Mouse (Mus musculus) midbrain, embryonic 11.5 days (tissue): ENCODE measurements around the gene Bcat1. TPM values are rescaled to one million over a fixed set of nuclear protein-coding genes. Genes with fewer than 3 reads are reported as not detected.

Experiments
- ATAC-seq: fragments of 200-750 bp; cut with Nextera tagmentation; 2 replicates; pipeline ENCODE4 v1.8.0; 2017; ENCODE audit warnings: moderate TSS enrichment, moderate library complexity; ENCODE audit not compliant: low FRiP score
- DNase-seq: peaks from one replicate; pipeline ENCODE4 v3.0.0; 2015; ENCODE audit warnings: low spot score; ENCODE audit errors: missing footprints
- H3K27ac ChIP-seq: fragments of 300-500 bp; sonication (generic); 2 replicates; pipeline ENCODE4 v1.5.1; 2014; ENCODE audit warnings: low read depth, low read length
- H3K27me3 ChIP-seq: fragments of 300-500 bp; sonication (generic); 2 replicates; pipeline ENCODE4 v1.6.1; 2014; ENCODE audit warnings: mild to moderate bottlenecking, low read length, moderate library complexity, mixed read lengths; ENCODE audit not compliant: control insufficient read depth, insufficient read depth
- H3K36me3 ChIP-seq: fragments of 300-500 bp; sonication (generic); 2 replicates; pipeline ENCODE4 v1.6.1; 2014; ENCODE audit warnings: mild to moderate bottlenecking, low read length, moderate library complexity, mixed read lengths; ENCODE audit not compliant: control insufficient read depth, insufficient read depth
- H3K4me1 ChIP-seq: fragments of 300-500 bp; sonication (generic); 2 replicates; pipeline ENCODE4 v1.6.1; 2014; ENCODE audit warnings: low read length; ENCODE audit not compliant: control insufficient read depth, insufficient read depth
- H3K4me2 ChIP-seq: fragments of 300-500 bp; sonication (generic); 2 replicates; pipeline ENCODE4 v1.6.1; 2014; ENCODE audit warnings: mild to moderate bottlenecking, moderate library complexity
- H3K4me3 ChIP-seq: fragments of 300-500 bp; sonication (generic); 2 replicates; pipeline ENCODE4 v1.5.1; 2014; ENCODE audit warnings: low read depth, low read length
- H3K9ac ChIP-seq: fragments of 300-500 bp; sonication (generic); 2 replicates; pipeline ENCODE4 v1.6.1; 2014; ENCODE audit warnings: low read length
- H3K9me3 ChIP-seq: fragments of 300-500 bp; sonication (generic); 2 replicates; pipeline ENCODE4 v1.6.1; 2016; ENCODE audit warnings: low read length; ENCODE audit not compliant: control insufficient read depth
- WGBS: fragments of 180-500 bp; shearing (Covaris S2); extraction: QIAGEN DNeasy Blood & Tissue Kit; methylation state at CpG from one replicate; pipeline ENCODE4 v1.1.7; 2014; 5-methylcytosine and 5-hydroxymethylcytosine counted together
- polyA plus RNA-seq: library from polyadenylated mRNA; unstranded; fragments of >200 nt; fragmentation: Nextera tagmentation; extraction: Ambion mirVana; gene quantifications from 2 replicates; pipeline ENCODE4 v1.2.1, GENCODE M21; 2014

Gene Bcat1
- polyA plus RNA-seq, 1 experiment from 2014 or later: 150 TPM

- Histone ChIP-seq H3K9me3 (no peaks in the 10 kb centered on the region), H3K27ac (no peak overlapping the region), H3K9ac (no peak overlapping the region), H3K27me3 (no peaks in the 10 kb centered on the region), H3K4me2 (no peak overlapping the region), H3K4me3 (no peak overlapping the region), H3K4me1 (peaks cover 15% of the 10 kb centered on the region), H3K36me3 (no peaks in the 10 kb centered on the region)
- ATAC-seq (no peak), DNase-seq (no peak)
- 57% methylated on average over 2 of the region's 2 CpGs for WGBS
These were observed 44.1 kb upstream of the Bcat1 start for GRCm38 (mm10) chr6:145120086-145120485.

GRCm38 (mm10) chr6:145116098-145116672, 40.2 kb upstream of the Bcat1 start:
- peak overlapping the region; percentile 8; the same call in 1 of the 2 replicates for H3K4me2 ChIP-seq
- peak; percentile 90 for ATAC-seq

GRCm38 (mm10) chr6:145115476-145116097, 39.6 kb upstream of the Bcat1 start, which contains the start of gene Lrmp:
Gene Lrmp (plus strand): TSS chr6:145115653.
- Histone ChIP-seq H3K36me3 (no peaks in the 10 kb centered on the region), H3K27ac (peak within 1 kb of the TSS; percentile 62), H3K4me1 (peaks cover 12% of the 10 kb centered on the region), H3K4me2 (peak within 1 kb of the TSS; percentile 8; the same call in 1 of the 2 replicates), H3K9me3 (no peaks in the 10 kb centered on the region), H3K9ac (peak within 1 kb of the TSS; percentile 51), H3K4me3 (no peak within 1 kb of the TSS), H3K27me3 (no peaks in the 10 kb centered on the region)
- 69% methylated on average over 6 of the region's 6 CpGs for WGBS
- ATAC-seq: peak; percentile 22; the same call in 1 of the 2 replicates
- no peak for DNase-seq

More at GRCm38 (mm10) chr6:145116098-145116672, 40.2 kb upstream of the Bcat1 start:
- H3K9me3 ChIP-seq: no peaks in the 10 kb centered on the region
- H3K4me3 ChIP-seq: no peak overlapping the region
- peak overlapping the region; percentile 51 for H3K9ac ChIP-seq
- H3K27ac ChIP-seq: peak overlapping the region; percentile 62
- no peaks in the 10 kb centered on the region for H3K36me3 ChIP-seq
- no peaks in the 10 kb centered on the region for H3K27me3 ChIP-seq
- DNase-seq: peak; percentile 92
- 4% methylated on average over 4 of the region's 4 CpGs for WGBS
- H3K4me1 ChIP-seq: peaks cover 12% of the 10 kb centered on the region

DNA sequence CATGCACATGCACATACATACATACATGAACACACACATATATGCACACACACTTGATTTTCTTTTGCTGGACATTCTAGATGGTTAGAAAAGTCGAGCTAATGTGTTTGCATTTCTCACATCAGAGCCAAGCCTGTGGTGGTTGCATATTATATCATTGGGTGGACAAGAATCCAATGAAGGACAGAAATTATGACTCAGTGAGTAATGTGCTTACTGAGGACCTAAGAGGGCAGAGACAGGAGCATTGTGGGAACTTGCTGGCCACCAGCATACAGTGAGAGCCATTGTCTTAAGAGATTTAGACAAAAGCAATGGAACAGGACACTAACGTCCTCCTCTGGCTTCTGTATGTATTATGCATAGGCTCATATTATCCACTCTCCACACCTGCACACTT, 38.6 kb upstream of the Bcat1 start:
- no peak overlapping the region for H3K4me3 ChIP-seq
- no peak for ATAC-seq

GRCm38 (mm10) chr6:145112865-145113264, 36.9 kb upstream of the Bcat1 start:
- H3K27ac ChIP-seq: no peak overlapping the region
- no peak overlapping the region for H3K4me2 ChIP-seq
- H3K9me3 ChIP-seq: no peaks in the 10 kb centered on the region
- 71% methylated on average over 6 of the region's 6 CpGs for WGBS
- H3K4me3 ChIP-seq: no peak overlapping the region
- H3K36me3 ChIP-seq: no peaks in the 10 kb centered on the region
- H3K4me1 ChIP-seq: peaks cover 12% of the 10 kb centered on the region
- ATAC-seq: no peak
- DNase-seq: no peak
- H3K27me3 ChIP-seq: no peaks in the 10 kb centered on the region
- H3K9ac ChIP-seq: no peak overlapping the region

More for the DNA sequence above, 38.6 kb upstream of the Bcat1 start:
- no peak overlapping the region for H3K4me2 ChIP-seq
- H3K36me3 ChIP-seq: no peaks in the 10 kb centered on the region
- H3K27ac ChIP-seq: no peak overlapping the region
- H3K27me3 ChIP-seq: no peaks in the 10 kb centered on the region
- no peak for DNase-seq
- peaks cover 12% of the 10 kb centered on the region for H3K4me1 ChIP-seq
- WGBS: 80% methylated on average over 2 of the region's 2 CpGs
- H3K9ac ChIP-seq: no peak overlapping the region
- no peaks in the 10 kb centered on the region for H3K9me3 ChIP-seq

DNA sequence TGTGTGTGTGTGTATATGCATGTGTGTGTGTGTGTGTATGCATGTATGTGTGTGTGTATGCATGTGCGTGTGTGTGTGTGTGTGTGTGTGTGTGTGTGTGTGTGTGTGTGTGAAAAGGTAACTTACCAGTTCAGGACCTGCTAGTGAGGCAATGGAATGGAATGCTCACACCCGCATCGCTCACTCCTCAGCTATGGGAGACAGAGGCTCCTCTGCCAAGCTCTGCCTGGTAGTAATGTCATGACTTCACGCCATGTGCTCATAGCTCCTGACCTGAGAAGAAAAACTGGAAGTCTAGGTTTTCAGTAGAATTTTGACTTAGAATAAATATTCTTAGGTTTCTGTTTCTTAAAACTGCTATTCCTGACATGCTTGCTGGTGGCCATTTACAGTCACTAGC, 34.8 kb upstream of the Bcat1 start:
- no peak for DNase-seq
- Histone ChIP-seq H3K9me3 (no peaks in the 10 kb centered on the region), H3K27ac (no peak overlapping the region), H3K4me3 (no peak overlapping the region), H3K36me3 (no peaks in the 10 kb centered on the region), H3K27me3 (no peaks in the 10 kb centered on the region), H3K4me1 (peaks cover under 1% of the 10 kb centered on the region; the same call in 1 of the 2 replicates), H3K4me2 (no peak overlapping the region), H3K9ac (no peak overlapping the region)
- no peak for ATAC-seq
- WGBS: 93% methylated on average over 4 of the region's 4 CpGs

GRCm38 (mm10) chr6:145106163-145106842, 30.3 kb upstream of the Bcat1 start:
- peak; percentile 51 for DNase-seq

DNA sequence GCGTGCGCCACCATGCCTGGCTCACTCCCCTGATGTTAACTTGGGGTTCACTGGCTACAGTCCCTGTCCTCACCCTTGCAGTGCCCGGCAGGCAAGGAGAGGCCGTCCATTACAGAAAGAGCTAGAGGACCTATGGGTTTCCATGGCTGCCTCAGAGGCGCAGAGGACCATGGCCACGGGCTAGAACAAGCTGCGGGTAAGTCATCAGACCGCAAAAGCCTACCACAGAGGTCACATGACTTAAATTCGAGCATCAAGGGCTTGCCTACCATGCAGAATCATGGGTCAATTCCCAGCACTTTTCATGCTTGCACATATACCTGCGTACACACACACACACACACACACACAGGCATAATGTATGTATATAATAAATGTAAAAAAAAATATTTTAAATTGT, 29.5 kb upstream of the Bcat1 start:
- Histone ChIP-seq H3K4me1 (no peaks in the 10 kb centered on the region), H3K36me3 (no peaks in the 10 kb centered on the region), H3K9ac (no peak overlapping the region), H3K9me3 (no peaks in the 10 kb centered on the region), H3K27me3 (no peaks in the 10 kb centered on the region), H3K4me2 (no peak overlapping the region), H3K4me3 (no peak overlapping the region), H3K27ac (no peak overlapping the region)
- DNase-seq (no peak), ATAC-seq (no peak)
- 95% methylated on average over 10 of the region's 10 CpGs for WGBS

More at GRCm38 (mm10) chr6:145106163-145106842, 30.3 kb upstream of the Bcat1 start:
- H3K4me2 ChIP-seq: no peak overlapping the region
- 92% methylated on average over 5 of the region's 6 CpGs for WGBS
- H3K27me3 ChIP-seq: no peaks in the 10 kb centered on the region
- H3K4me3 ChIP-seq: no peak overlapping the region
- H3K27ac ChIP-seq: no peak overlapping the region
- H3K9me3 ChIP-seq: no peaks in the 10 kb centered on the region
- H3K9ac ChIP-seq: no peak overlapping the region
- no peaks in the 10 kb centered on the region for H3K4me1 ChIP-seq
- ATAC-seq: no peak
- no peaks in the 10 kb centered on the region for H3K36me3 ChIP-seq
